Mouse (Mus musculus): ENCODE results near the gene Efnb3. TPM values are rescaled to one million over a fixed set of nuclear protein-coding genes. Genes with fewer than 3 reads are reported as not detected.

Gene Efnb3
- polyA plus RNA-seq, 1 experiment from 2014 or later = 0.58 TPM

GRCm38 (mm10) chr11:69600098-69600497 is 40.1 kb upstream of the Efnb3 start:
- Histone ChIP-seq H3K4me3 (replicated peaks) (0 out of 2 replicates have a peak overlapping the region, but pooled peaks have one; percentile 6), H3K36me3 (replicated peaks) (peaks cover 3% of the 10 kb centered on the region), H3K4me2 (peak overlapping the region; percentile 43), H3K27ac (replicated peaks) (peak overlapping the region; percentile 63), H3K9ac (peak overlapping the region; percentile 33; the same call in 1 of the 2 replicates), H3K27me3 (peaks cover 9% of the 10 kb centered on the region; the same call in 1 of the 2 replicates), H3K9me3 (replicated peaks) (no peaks in the 10 kb centered on the region), H3K4me1 (replicated peaks) (peaks cover 66% of the 10 kb centered on the region)
- WGBS (ENCODE audit: insufficient replicate concordance) = 31% methylated on average over 6 of the region's 6 CpGs
- no peak for ATAC-seq (ENCODE audit: insufficient read depth)

DNA sequence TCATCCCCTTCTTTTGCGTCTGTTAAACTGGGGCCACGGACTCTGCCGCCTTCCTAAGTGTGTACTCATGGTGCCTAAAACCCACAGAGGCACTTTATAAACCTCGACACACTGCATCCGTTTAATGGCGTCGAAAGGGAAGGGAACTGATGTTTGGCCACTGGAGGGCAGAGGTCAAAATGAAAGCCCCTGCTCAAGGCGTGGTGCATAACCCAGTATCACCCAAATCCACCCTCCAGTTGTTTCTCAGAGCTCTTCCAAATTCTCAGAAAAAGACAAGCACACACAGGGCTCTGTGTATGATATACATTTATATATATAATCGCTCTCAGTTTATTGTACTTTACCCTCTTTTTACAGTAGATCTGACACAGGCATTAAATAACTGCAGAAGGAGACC is 39.4 kb upstream of the Efnb3 start:
- Histone ChIP-seq H3K36me3 (replicated peaks) (peaks cover 3% of the 10 kb centered on the region), H3K4me3 (replicated peaks) (no peak overlapping the region), H3K4me1 (replicated peaks) (peaks cover 59% of the 10 kb centered on the region), H3K4me2 (peak overlapping the region; percentile 43), H3K27me3 (peaks cover 4% of the 10 kb centered on the region; the same call in 1 of the 2 replicates), H3K27ac (replicated peaks) (peak overlapping the region; percentile 63), H3K9me3 (replicated peaks) (no peaks in the 10 kb centered on the region), H3K9ac (0 out of 2 replicates have a peak overlapping the region, but pooled peaks have one; percentile 33)
- ATAC-seq (ENCODE audit: insufficient read depth) = peak; percentile 62
- 14% methylated on average over 9 of the region's 9 CpGs for WGBS (ENCODE audit: insufficient replicate concordance)

DNA sequence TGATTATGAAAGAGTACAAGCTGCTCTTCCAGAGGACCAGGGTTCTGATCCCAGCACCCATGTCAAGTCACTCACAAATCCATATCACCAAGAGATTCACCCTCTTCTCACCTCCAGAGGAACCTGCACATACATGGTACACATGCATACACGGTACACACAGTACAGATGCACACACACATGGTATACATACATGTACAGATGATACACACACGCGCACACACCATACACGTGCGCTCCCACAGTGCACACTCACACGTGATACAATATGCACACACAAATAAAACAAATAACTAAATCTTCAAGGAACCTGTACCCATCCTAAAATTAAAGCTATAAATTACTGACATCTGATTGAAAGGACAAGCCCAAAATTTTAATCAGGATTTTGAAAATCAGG is 34.8 kb upstream of the Efnb3 start:
- Histone ChIP-seq H3K4me2 (no peak overlapping the region), H3K27ac (replicated peaks) (no peak overlapping the region), H3K27me3 (no peaks in the 10 kb centered on the region), H3K4me3 (replicated peaks) (no peak overlapping the region), H3K36me3 (replicated peaks) (peaks cover 23% of the 10 kb centered on the region), H3K9ac (no peak overlapping the region), H3K4me1 (replicated peaks) (peaks cover 48% of the 10 kb centered on the region), H3K9me3 (replicated peaks) (no peaks in the 10 kb centered on the region)
- 86% methylated on average over 6 of the region's 6 CpGs for WGBS (ENCODE audit: insufficient replicate concordance)
- ATAC-seq (ENCODE audit: insufficient read depth) = no peak

- Histone ChIP-seq H3K4me3 (replicated peaks) (no peak overlapping the region), H3K27ac (replicated peaks) (peak overlapping the region; percentile 68), H3K36me3 (replicated peaks) (peaks cover 43% of the 10 kb centered on the region), H3K4me2 (no peak overlapping the region), H3K9ac (no peak overlapping the region), H3K4me1 (replicated peaks) (peaks cover 55% of the 10 kb centered on the region), H3K9me3 (replicated peaks) (no peaks in the 10 kb centered on the region), H3K27me3 (no peaks in the 10 kb centered on the region)
- ATAC-seq (ENCODE audit: insufficient read depth) = no peak
- WGBS (ENCODE audit: insufficient replicate concordance) = 58% methylated on average over 4 of the region's 4 CpGs
These were observed 32.8 kb upstream of the Efnb3 start for GRCm38 (mm10) chr11:69592799-69593198.

GRCm38 (mm10) chr11:69591899-69592637 is 32.1 kb upstream of the Efnb3 start:
- H3K27ac ChIP-seq (replicated peaks) = peak overlapping the region; percentile 68
- H3K36me3 ChIP-seq (replicated peaks) = peaks cover 50% of the 10 kb centered on the region
- H3K4me2 ChIP-seq = no peak overlapping the region
- WGBS (ENCODE audit: insufficient replicate concordance) = 75% methylated on average over 7 of the region's 7 CpGs
- H3K27me3 ChIP-seq = no peaks in the 10 kb centered on the region
- no peak overlapping the region for H3K4me3 ChIP-seq (replicated peaks)
- peak overlapping the region; percentile 9; the same call in 1 of the 2 replicates for H3K9ac ChIP-seq
- H3K4me1 ChIP-seq (replicated peaks) = peaks cover 62% of the 10 kb centered on the region
- no peak for ATAC-seq (ENCODE audit: insufficient read depth)
- H3K9me3 ChIP-seq (replicated peaks) = no peaks in the 10 kb centered on the region

GRCm38 (mm10) chr11:69591424-69591823 is 31.4 kb upstream of the Efnb3 start:
- Histone ChIP-seq H3K36me3 (replicated peaks) (peaks cover 54% of the 10 kb centered on the region), H3K27me3 (no peaks in the 10 kb centered on the region), H3K4me2 (no peak overlapping the region), H3K27ac (replicated peaks) (peak overlapping the region; percentile 88), H3K9ac (peak overlapping the region; percentile 8; the same call in 1 of the 2 replicates), H3K4me3 (replicated peaks) (no peak overlapping the region), H3K9me3 (replicated peaks) (no peaks in the 10 kb centered on the region), H3K4me1 (replicated peaks) (peaks cover 68% of the 10 kb centered on the region)
- WGBS (ENCODE audit: insufficient replicate concordance) = 86% methylated on average over 3 of the region's 3 CpGs
- no peak for ATAC-seq (ENCODE audit: insufficient read depth)

- H3K4me1 ChIP-seq (replicated peaks) = peaks cover 76% of the 10 kb centered on the region
- H3K9ac ChIP-seq = peak overlapping the region; percentile 14
- H3K4me3 ChIP-seq (replicated peaks) = no peak overlapping the region
- H3K9me3 ChIP-seq (replicated peaks) = no peaks in the 10 kb centered on the region
- ATAC-seq (ENCODE audit: insufficient read depth) = peak; percentile 40; the same call in 1 of the 2 replicates
- H3K27ac ChIP-seq (replicated peaks) = peak overlapping the region; percentile 88
- peak overlapping the region; percentile 57 for H3K4me2 ChIP-seq
- WGBS (ENCODE audit: insufficient replicate concordance) = 70% methylated on average over 8 of the region's 8 CpGs
- H3K36me3 ChIP-seq (replicated peaks) = peaks cover 54% of the 10 kb centered on the region
- H3K27me3 ChIP-seq = no peaks in the 10 kb centered on the region
These were observed 30.6 kb upstream of the Efnb3 start for GRCm38 (mm10) chr11:69590622-69591021.

DNA sequence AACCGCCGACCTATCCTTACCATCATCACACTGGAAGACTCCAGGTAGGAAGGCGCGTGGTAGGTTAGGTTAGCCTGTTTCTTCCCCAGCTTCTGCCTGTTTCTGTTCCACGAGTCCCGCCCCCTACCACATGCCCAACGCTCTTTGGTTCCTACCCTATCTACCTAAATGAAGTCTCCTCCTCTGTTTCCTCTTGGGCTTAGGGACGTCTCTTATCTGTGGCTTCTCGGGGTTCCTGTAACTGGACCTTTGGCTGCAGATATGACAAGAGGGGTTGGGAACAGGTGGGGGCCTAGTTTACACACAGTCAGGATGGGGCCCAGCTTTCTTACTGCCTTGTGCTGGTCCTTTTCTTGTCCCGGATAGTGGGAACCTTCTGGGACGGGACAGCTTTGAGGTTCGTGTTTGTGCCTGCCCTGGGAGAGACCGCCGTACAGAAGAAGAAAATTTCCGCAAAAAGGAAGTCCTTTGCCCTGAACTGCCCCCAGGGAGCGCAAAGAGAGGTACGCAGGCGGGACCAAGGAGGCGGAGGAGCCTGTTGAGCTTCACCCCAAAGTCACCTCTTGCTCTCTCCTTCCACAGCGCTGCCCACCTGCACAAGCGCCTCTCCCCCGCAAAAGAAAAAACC is 29.3 kb upstream of the Efnb3 start:
- H3K9ac ChIP-seq = peak overlapping the region; percentile 14
- H3K27me3 ChIP-seq = no peaks in the 10 kb centered on the region
- H3K4me3 ChIP-seq (replicated peaks) = 0 out of 2 replicates have a peak overlapping the region, but pooled peaks have one; percentile 6
- peak; percentile 74 for ATAC-seq (ENCODE audit: insufficient read depth)
- peaks cover 54% of the 10 kb centered on the region for H3K36me3 ChIP-seq (replicated peaks)
- H3K4me2 ChIP-seq = peak overlapping the region; percentile 57
- H3K4me1 ChIP-seq (replicated peaks) = peaks cover 89% of the 10 kb centered on the region
- WGBS (ENCODE audit: insufficient replicate concordance) = 40% methylated on average over 22 of the region's 22 CpGs
- peak overlapping the region; percentile 88 for H3K27ac ChIP-seq (replicated peaks)
- H3K9me3 ChIP-seq (replicated peaks) = no peaks in the 10 kb centered on the region

GRCm38 (mm10) chr11:69585718-69586325 is 25.8 kb upstream of the Efnb3 start:
- peaks cover 87% of the 10 kb centered on the region for H3K4me1 ChIP-seq (replicated peaks)
- peak overlapping the region; percentile 56 for H3K4me2 ChIP-seq
- H3K27ac ChIP-seq (replicated peaks) = peak overlapping the region; percentile 88
- ATAC-seq (ENCODE audit: insufficient read depth) = peak; percentile 64
- no peaks in the 10 kb centered on the region for H3K27me3 ChIP-seq
- H3K9me3 ChIP-seq (replicated peaks) = no peaks in the 10 kb centered on the region
- WGBS (ENCODE audit: insufficient replicate concordance) = 22% methylated on average over 7 of the region's 7 CpGs
- H3K36me3 ChIP-seq (replicated peaks) = peaks cover 45% of the 10 kb centered on the region
- H3K4me3 ChIP-seq (replicated peaks) = peak overlapping the region; percentile 26
- H3K9ac ChIP-seq = peak overlapping the region; percentile 26; the same call in 1 of the 2 replicates

- Histone ChIP-seq H3K4me3 (replicated peaks) (no peak overlapping the region), H3K36me3 (replicated peaks) (peaks cover 36% of the 10 kb centered on the region), H3K27ac (replicated peaks) (peak overlapping the region; percentile 88), H3K27me3 (no peaks in the 10 kb centered on the region), H3K9me3 (replicated peaks) (no peaks in the 10 kb centered on the region), H3K9ac (peak overlapping the region; percentile 28; the same call in 1 of the 2 replicates), H3K4me2 (peak overlapping the region; percentile 56), H3K4me1 (replicated peaks) (peaks cover 79% of the 10 kb centered on the region)
- ATAC-seq (ENCODE audit: insufficient read depth) = no peak
- WGBS (ENCODE audit: insufficient replicate concordance) = 79% methylated on average over 13 of the region's 13 CpGs
These were observed 24.9 kb upstream of the Efnb3 start for GRCm38 (mm10) chr11:69584937-69585336.

GRCm38 (mm10) chr11:69584008-69584407 is 24.0 kb upstream of the Efnb3 start:
- ATAC-seq (ENCODE audit: insufficient read depth) = no peak
- Histone ChIP-seq H3K4me3 (replicated peaks) (no peak overlapping the region), H3K27ac (replicated peaks) (peak overlapping the region; percentile 88), H3K9me3 (replicated peaks) (no peaks in the 10 kb centered on the region), H3K9ac (0 out of 2 replicates have a peak overlapping the region, but pooled peaks have one; percentile 28), H3K4me2 (no peak overlapping the region), H3K36me3 (replicated peaks) (peaks cover 28% of the 10 kb centered on the region), H3K27me3 (no peaks in the 10 kb centered on the region), H3K4me1 (replicated peaks) (peaks cover 76% of the 10 kb centered on the region)
- 60% methylated on average over 7 of the region's 7 CpGs for WGBS (ENCODE audit: insufficient replicate concordance)
